Mouse (Mus musculus): Measurements from ENCODE around the gene Duoxa2. TPM values are rescaled to one million over a fixed set of nuclear protein-coding genes. Genes with fewer than 3 reads are reported as not detected.
A peak's percentile ranks its signal among the peaks of the same experiment; 100 is the strongest.
"Not testable (repeated sequence)": the region's sequence is repeated elsewhere in the genome, so short reads cannot be mapped to it uniquely, and the experiment has no call there.

Gene Duoxa2
- polyA plus RNA-seq, 1 experiment from 2014 or later = not detected

DNA sequence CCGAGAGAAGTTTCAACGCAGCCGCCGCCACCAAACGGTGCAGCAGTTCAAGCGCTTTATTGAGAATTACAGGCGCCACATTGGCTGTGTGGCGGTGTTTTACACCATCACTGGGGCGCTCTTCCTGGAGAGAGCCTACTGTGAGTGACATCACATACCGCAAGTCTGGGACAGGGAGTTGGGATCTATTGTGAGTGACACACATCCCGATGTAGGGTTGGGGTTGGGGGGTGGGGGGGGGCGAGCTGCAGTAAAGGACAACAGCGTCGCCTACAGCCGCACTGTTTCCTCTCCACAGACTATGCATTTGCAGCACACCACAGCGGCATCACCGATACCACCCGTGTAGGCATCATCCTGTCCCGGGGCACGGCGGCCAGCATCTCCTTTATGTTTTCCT, 38.6 kb downstream of the Duoxa2 start:
- DNase-seq (ENCODE audit: low spot score) (no peak), ATAC-seq (ENCODE audit: insufficient number of reproducible peaks, low FRiP score, low TSS enrichment, low read depth) (no peak)
- H3K9me3 ChIP-seq (ENCODE audit: control insufficient read depth, low read length) = no peaks in the 10 kb centered on the region
- 56% methylated on average over 21 of the region's 21 CpGs for WGBS
- H3K4me3 ChIP-seq (ENCODE audit: low read depth, low read length) = peak overlapping the region; percentile 8; the same call in 1 of the 2 replicates
- H3K27ac ChIP-seq (replicated peaks; ENCODE audit: low read depth, low read length) = no peak overlapping the region
- no peak overlapping the region for H3K9ac ChIP-seq (ENCODE audit: low read length)
- H3K27me3 ChIP-seq (ENCODE audit: control insufficient read depth, insufficient read depth, low read length) = no peaks in the 10 kb centered on the region
- no peaks in the 10 kb centered on the region for H3K4me1 ChIP-seq (ENCODE audit: control insufficient read depth, insufficient read depth, low read length)
- H3K36me3 ChIP-seq (ENCODE audit: control insufficient read depth, insufficient read depth, low read length) = no peaks in the 10 kb centered on the region
- H3K4me2 ChIP-seq (ENCODE audit: low read depth, severe bottlenecking) = peak overlapping the region; percentile 24

GRCm38 (mm10) chr2:122345106-122345893, 46.6 kb downstream of the Duoxa2 start:
- H3K4me3 ChIP-seq (ENCODE audit: low read depth, low read length) = no peak overlapping the region
- H3K9ac ChIP-seq (ENCODE audit: low read length) = no peak overlapping the region
- no peaks in the 10 kb centered on the region for H3K27me3 ChIP-seq (ENCODE audit: control insufficient read depth, insufficient read depth, low read length)
- H3K9me3 ChIP-seq (ENCODE audit: control insufficient read depth, low read length) = no peaks in the 10 kb centered on the region
- no peaks in the 10 kb centered on the region for H3K36me3 ChIP-seq (ENCODE audit: control insufficient read depth, insufficient read depth, low read length)
- DNase-seq (ENCODE audit: low spot score) (no peak), ATAC-seq (ENCODE audit: insufficient number of reproducible peaks, low FRiP score, low TSS enrichment, low read depth) (no peak)
- H3K27ac ChIP-seq (replicated peaks; ENCODE audit: low read depth, low read length) = no peak overlapping the region
- 82% methylated on average over 6 of the region's 6 CpGs for WGBS
- no peak overlapping the region for H3K4me2 ChIP-seq (ENCODE audit: low read depth, severe bottlenecking)
- peaks cover 6% of the 10 kb centered on the region; the same call in 1 of the 2 replicates for H3K4me1 ChIP-seq (ENCODE audit: control insufficient read depth, insufficient read depth, low read length)

DNA sequence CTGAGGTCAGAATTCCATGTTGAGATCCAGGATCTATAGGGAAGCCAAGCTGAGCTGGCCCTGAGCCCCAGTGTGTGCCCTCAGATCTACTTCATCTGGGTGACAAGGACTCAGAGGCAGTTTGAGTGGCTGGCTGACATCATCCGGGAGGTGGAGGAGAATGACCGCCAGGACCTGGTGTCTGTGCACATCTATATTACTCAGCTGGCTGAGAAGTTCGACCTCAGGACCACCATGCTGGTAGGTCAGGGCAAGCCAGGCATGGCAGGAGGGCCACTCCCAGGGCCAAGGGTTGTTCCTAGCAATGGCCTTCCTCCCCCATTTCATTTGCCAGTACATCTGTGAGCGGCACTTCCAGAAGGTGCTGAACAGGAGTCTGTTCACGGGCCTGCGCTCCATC, 47.5 kb downstream of the Duoxa2 start:
- 86% methylated on average over 6 of the region's 6 CpGs for WGBS

DNA sequence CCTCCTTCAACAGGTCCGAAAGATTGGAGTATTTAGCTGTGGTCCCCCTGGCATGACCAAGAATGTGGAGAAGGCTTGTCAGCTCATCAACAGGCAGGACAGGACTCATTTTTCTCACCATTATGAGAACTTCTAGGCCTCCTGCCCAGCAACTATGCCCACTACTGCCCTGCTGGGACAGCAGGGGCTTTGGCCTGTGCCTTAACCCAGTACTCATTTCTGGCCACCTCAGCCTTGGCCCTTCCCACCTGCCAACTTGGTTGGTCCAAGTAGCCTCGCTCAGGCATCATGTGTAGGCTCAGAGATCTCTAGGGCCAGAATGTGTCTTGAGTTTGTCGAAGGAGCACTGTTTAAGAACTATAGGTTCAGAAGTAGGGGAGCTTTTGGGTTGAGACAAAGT, 48.6 kb downstream of the Duoxa2 start:
- no peak overlapping the region for H3K27ac ChIP-seq (replicated peaks; ENCODE audit: low read depth, low read length)
- WGBS = 92% methylated on average over 3 of the region's 3 CpGs
- H3K4me3 ChIP-seq (ENCODE audit: low read depth, low read length) = no peak overlapping the region
- H3K9me3 ChIP-seq (ENCODE audit: control insufficient read depth, low read length) = no peaks in the 10 kb centered on the region
- DNase-seq (ENCODE audit: low spot score) (no peak), ATAC-seq (ENCODE audit: insufficient number of reproducible peaks, low FRiP score, low TSS enrichment, low read depth) (no peak)
- H3K4me2 ChIP-seq (ENCODE audit: low read depth, severe bottlenecking) = no peak overlapping the region
- H3K27me3 ChIP-seq (ENCODE audit: control insufficient read depth, insufficient read depth, low read length) = no peaks in the 10 kb centered on the region
- peaks cover 6% of the 10 kb centered on the region; the same call in 1 of the 2 replicates for H3K4me1 ChIP-seq (ENCODE audit: control insufficient read depth, insufficient read depth, low read length)
- H3K36me3 ChIP-seq (ENCODE audit: control insufficient read depth, insufficient read depth, low read length) = no peaks in the 10 kb centered on the region
- no peak overlapping the region for H3K9ac ChIP-seq (ENCODE audit: low read length)

More for the DNA sequence above, 47.5 kb downstream of the Duoxa2 start:
- ATAC-seq (ENCODE audit: insufficient number of reproducible peaks, low FRiP score, low TSS enrichment, low read depth); H3K36me3 ChIP-seq (ENCODE audit: control insufficient read depth, insufficient read depth, low read length); H3K9ac ChIP-seq (ENCODE audit: low read length); DNase-seq (ENCODE audit: low spot score); H3K4me1 ChIP-seq (ENCODE audit: control insufficient read depth, insufficient read depth, low read length); H3K4me2 ChIP-seq (ENCODE audit: low read depth, severe bottlenecking); H3K27me3 ChIP-seq (ENCODE audit: control insufficient read depth, insufficient read depth, low read length); H3K4me3 ChIP-seq (ENCODE audit: low read depth, low read length); H3K9me3 ChIP-seq (ENCODE audit: control insufficient read depth, low read length); H3K27ac ChIP-seq (replicated peaks; ENCODE audit: low read depth, low read length): not testable (repeated sequence)

DNA sequence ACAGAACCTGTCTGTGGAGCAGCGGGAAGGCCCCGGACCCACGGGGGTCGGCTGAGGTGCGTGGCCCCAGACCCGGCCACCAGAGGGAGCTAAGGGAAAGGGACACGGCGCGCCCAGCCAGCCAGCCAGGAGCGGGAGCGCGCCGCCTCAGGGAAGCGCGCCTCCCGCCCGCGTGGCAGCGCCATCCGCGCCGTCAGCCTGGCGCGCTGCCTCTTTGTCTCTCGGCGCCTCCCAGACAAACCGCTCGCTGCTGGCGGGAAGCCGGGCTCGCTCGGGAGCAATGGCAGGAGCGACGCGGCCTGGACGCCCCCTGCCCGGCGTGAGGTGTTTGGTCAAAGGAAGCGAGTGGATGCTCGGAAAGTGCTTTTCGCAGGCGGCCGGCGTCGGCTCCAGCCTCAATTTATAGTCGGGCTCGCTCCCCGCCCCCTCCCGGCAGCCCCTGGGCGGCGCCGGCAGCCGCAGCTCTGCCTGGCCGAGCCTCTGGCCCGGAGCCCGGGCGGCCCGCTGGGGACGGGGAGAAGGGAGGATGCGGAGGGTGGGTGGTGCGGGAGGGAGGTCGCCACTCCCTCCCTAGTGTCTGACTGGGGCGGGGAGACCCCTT, 49.9 kb downstream of the Duoxa2 start:
- under 1% methylated on average over 62 of the region's 63 CpGs for WGBS
- H3K4me2 ChIP-seq (ENCODE audit: low read depth, severe bottlenecking) = peak overlapping the region; percentile 74
- peak; percentile 84 for ATAC-seq (ENCODE audit: insufficient number of reproducible peaks, low FRiP score, low TSS enrichment, low read depth)
- H3K27ac ChIP-seq (replicated peaks; ENCODE audit: low read depth, low read length) = peak overlapping the region; percentile 98
- peak; percentile 92 for DNase-seq (ENCODE audit: low spot score)
- H3K4me3 ChIP-seq (ENCODE audit: low read depth, low read length) = peak overlapping the region; percentile 50
- H3K9ac ChIP-seq (ENCODE audit: low read length) = peak overlapping the region; percentile 95
- no peaks in the 10 kb centered on the region for H3K9me3 ChIP-seq (ENCODE audit: control insufficient read depth, low read length)
- peaks cover 4% of the 10 kb centered on the region; the same call in 1 of the 2 replicates for H3K36me3 ChIP-seq (ENCODE audit: control insufficient read depth, insufficient read depth, low read length)
- peaks cover 6% of the 10 kb centered on the region; the same call in 1 of the 2 replicates for H3K4me1 ChIP-seq (ENCODE audit: control insufficient read depth, insufficient read depth, low read length)
- H3K27me3 ChIP-seq (ENCODE audit: control insufficient read depth, insufficient read depth, low read length) = no peaks in the 10 kb centered on the region

GRCm38 (mm10) chr2:122349136-122349785, 50.6 kb downstream of the Duoxa2 start:
- no peaks in the 10 kb centered on the region for H3K27me3 ChIP-seq (ENCODE audit: control insufficient read depth, insufficient read depth, low read length)
- peak overlapping the region; percentile 50 for H3K4me3 ChIP-seq (ENCODE audit: low read depth, low read length)
- peak; percentile 72 for DNase-seq (ENCODE audit: low spot score)
- peaks cover 4% of the 10 kb centered on the region; the same call in 1 of the 2 replicates for H3K36me3 ChIP-seq (ENCODE audit: control insufficient read depth, insufficient read depth, low read length)
- peak overlapping the region; percentile 98 for H3K27ac ChIP-seq (replicated peaks; ENCODE audit: low read depth, low read length)
- H3K4me1 ChIP-seq (ENCODE audit: control insufficient read depth, insufficient read depth, low read length) = peaks cover 6% of the 10 kb centered on the region; the same call in 1 of the 2 replicates
- no peaks in the 10 kb centered on the region for H3K9me3 ChIP-seq (ENCODE audit: control insufficient read depth, low read length)
- 11% methylated on average over 14 of the region's 14 CpGs for WGBS
- H3K9ac ChIP-seq (ENCODE audit: low read length) = peak overlapping the region; percentile 95
- ATAC-seq (ENCODE audit: insufficient number of reproducible peaks, low FRiP score, low TSS enrichment, low read depth) = peak; percentile 63
- H3K4me2 ChIP-seq (ENCODE audit: low read depth, severe bottlenecking) = peak overlapping the region; percentile 74

- H3K27me3 ChIP-seq (ENCODE audit: control insufficient read depth, insufficient read depth, low read length) = no peaks in the 10 kb centered on the region
- WGBS = 89% methylated on average over 5 of the region's 5 CpGs
- no peaks in the 10 kb centered on the region for H3K9me3 ChIP-seq (ENCODE audit: control insufficient read depth, low read length)
- H3K36me3 ChIP-seq (ENCODE audit: control insufficient read depth, insufficient read depth, low read length) = peaks cover 4% of the 10 kb centered on the region; the same call in 1 of the 2 replicates
- H3K4me3 ChIP-seq (ENCODE audit: low read depth, low read length) = no peak overlapping the region
- H3K4me2 ChIP-seq (ENCODE audit: low read depth, severe bottlenecking) = no peak overlapping the region
- no peak for ATAC-seq (ENCODE audit: insufficient number of reproducible peaks, low FRiP score, low TSS enrichment, low read depth)
- H3K27ac ChIP-seq (replicated peaks; ENCODE audit: low read depth, low read length) = no peak overlapping the region
- no peak overlapping the region for H3K9ac ChIP-seq (ENCODE audit: low read length)
- peaks cover 6% of the 10 kb centered on the region; the same call in 1 of the 2 replicates for H3K4me1 ChIP-seq (ENCODE audit: control insufficient read depth, insufficient read depth, low read length)
- no peak for DNase-seq (ENCODE audit: low spot score)
These were observed 52.6 kb downstream of the Duoxa2 start for GRCm38 (mm10) chr2:122351156-122351930.

GRCm38 (mm10) chr2:122351931-122352329, 53.2 kb downstream of the Duoxa2 start:
- peaks cover 5% of the 10 kb centered on the region for H3K36me3 ChIP-seq (ENCODE audit: control insufficient read depth, insufficient read depth, low read length)
- peaks cover 6% of the 10 kb centered on the region; the same call in 1 of the 2 replicates for H3K4me1 ChIP-seq (ENCODE audit: control insufficient read depth, insufficient read depth, low read length)
- DNase-seq (ENCODE audit: low spot score) (no peak), ATAC-seq (ENCODE audit: insufficient number of reproducible peaks, low FRiP score, low TSS enrichment, low read depth) (no peak)
- no peak overlapping the region for H3K4me3 ChIP-seq (ENCODE audit: low read depth, low read length)
- no peaks in the 10 kb centered on the region for H3K9me3 ChIP-seq (ENCODE audit: control insufficient read depth, low read length)
- WGBS = 81% methylated on average over 4 of the region's 4 CpGs
- no peak overlapping the region for H3K9ac ChIP-seq (ENCODE audit: low read length)
- H3K27ac ChIP-seq (replicated peaks; ENCODE audit: low read depth, low read length) = no peak overlapping the region
- no peaks in the 10 kb centered on the region for H3K27me3 ChIP-seq (ENCODE audit: control insufficient read depth, insufficient read depth, low read length)
- no peak overlapping the region for H3K4me2 ChIP-seq (ENCODE audit: low read depth, severe bottlenecking)
